Mouse (Mus musculus): ENCODE data around the gene Hoxd12. TPM values are rescaled to one million over a fixed set of nuclear protein-coding genes. Genes with fewer than 3 reads are reported as not detected.
A peak's percentile ranks its signal among the peaks of the same experiment; 100 is the strongest.

Hoxd12 gene
- polyA plus RNA-seq, 1 experiment from 2014 or later: not detected

GRCm38 (mm10) chr2:74668370-74669229, 6.2 kb upstream of the Hoxd12 start:
- H3K36me3 ChIP-seq: no peaks in the 10 kb centered on the region
- H3K4me2 ChIP-seq (replicated peaks): peak overlapping the region; percentile 47
- under 1% methylated on average over 72 of the region's 74 CpGs for WGBS
- H3K9me3 ChIP-seq (replicated peaks): no peaks in the 10 kb centered on the region
- peak overlapping the region; percentile 27 for H3K4me3 ChIP-seq
- peaks cover 96% of the 10 kb centered on the region for H3K27me3 ChIP-seq
- H3K27ac ChIP-seq: no peak overlapping the region
- H3K4me1 ChIP-seq: peaks cover 15% of the 10 kb centered on the region
- 0 out of 2 replicates have a peak, but pooled peaks have one; percentile 40 for ATAC-seq (ENCODE audit: low FRiP score)
- 0 out of 2 replicates have a peak overlapping the region, but pooled peaks have one; percentile 13 for H3K9ac ChIP-seq

- Histone ChIP-seq H3K27me3 (peaks cover 96% of the 10 kb centered on the region), H3K4me3 (no peak overlapping the region), H3K9me3 (replicated peaks) (no peaks in the 10 kb centered on the region), H3K36me3 (no peaks in the 10 kb centered on the region), H3K4me1 (peaks cover 15% of the 10 kb centered on the region), H3K9ac (no peak overlapping the region), H3K27ac (no peak overlapping the region), H3K4me2 (replicated peaks) (no peak overlapping the region)
- ATAC-seq (ENCODE audit: low FRiP score): no peak
- 2% methylated on average over 3 of the region's 3 CpGs for WGBS
These were observed 5.6 kb upstream of the Hoxd12 start for GRCm38 (mm10) chr2:74669230-74669578.

- 2% methylated on average over 14 of the region's 14 CpGs for WGBS
- H3K36me3 ChIP-seq: no peaks in the 10 kb centered on the region
- H3K9me3 ChIP-seq (replicated peaks): no peaks in the 10 kb centered on the region
- no peak overlapping the region for H3K27ac ChIP-seq
- H3K27me3 ChIP-seq: peaks cover 96% of the 10 kb centered on the region
- H3K4me3 ChIP-seq: no peak overlapping the region
- H3K4me1 ChIP-seq: peaks cover 15% of the 10 kb centered on the region
- ATAC-seq (ENCODE audit: low FRiP score): no peak
- no peak overlapping the region for H3K4me2 ChIP-seq (replicated peaks)
- no peak overlapping the region for H3K9ac ChIP-seq
These were observed 5.1 kb upstream of the Hoxd12 start for GRCm38 (mm10) chr2:74669650-74670235.

GRCm38 (mm10) chr2:74670632-74671188, 4.1 kb upstream of the Hoxd12 start:
- H3K4me3 ChIP-seq: no peak overlapping the region

GRCm38 (mm10) chr2:74671847-74672246, 3.0 kb upstream of the Hoxd12 start:
- ATAC-seq (ENCODE audit: low FRiP score): no peak
- H3K9ac ChIP-seq: no peak overlapping the region
- H3K27ac ChIP-seq: no peak overlapping the region
- no peaks in the 10 kb centered on the region for H3K9me3 ChIP-seq (replicated peaks)
- no peaks in the 10 kb centered on the region for H3K36me3 ChIP-seq
- H3K27me3 ChIP-seq: peaks cover 98% of the 10 kb centered on the region
- H3K4me1 ChIP-seq: peaks cover 15% of the 10 kb centered on the region
- no peak overlapping the region for H3K4me3 ChIP-seq
- WGBS: 4% methylated on average over 5 of the region's 5 CpGs
- no peak overlapping the region for H3K4me2 ChIP-seq (replicated peaks)

More at GRCm38 (mm10) chr2:74670632-74671188, 4.1 kb upstream of the Hoxd12 start:
- peaks cover 15% of the 10 kb centered on the region for H3K4me1 ChIP-seq
- H3K27ac ChIP-seq: no peak overlapping the region
- H3K4me2 ChIP-seq (replicated peaks): no peak overlapping the region
- H3K9me3 ChIP-seq (replicated peaks): no peaks in the 10 kb centered on the region
- ATAC-seq (ENCODE audit: low FRiP score): no peak
- H3K36me3 ChIP-seq: no peaks in the 10 kb centered on the region
- peaks cover 97% of the 10 kb centered on the region for H3K27me3 ChIP-seq
- WGBS: under 1% methylated on average over 3 of the region's 3 CpGs
- H3K9ac ChIP-seq: no peak overlapping the region

- Histone ChIP-seq H3K4me2 (replicated peaks) (peak overlapping the region; percentile 44), H3K36me3 (no peaks in the 10 kb centered on the region), H3K4me1 (peaks cover 13% of the 10 kb centered on the region), H3K27me3 (peaks cover 98% of the 10 kb centered on the region), H3K9ac (no peak overlapping the region), H3K4me3 (peak overlapping the region; percentile 19), H3K27ac (no peak overlapping the region), H3K9me3 (replicated peaks) (no peaks in the 10 kb centered on the region)
- ATAC-seq (ENCODE audit: low FRiP score): peak; percentile 52; the same call in 1 of the 2 replicates
- WGBS: under 1% methylated on average over 40 of the region's 40 CpGs
These were observed 2.1 kb upstream of the Hoxd12 start for GRCm38 (mm10) chr2:74672481-74673362.

- WGBS: 1% methylated on average over 24 of the region's 24 CpGs
These were observed 883 bp upstream of the Hoxd12 start for GRCm38 (mm10) chr2:74673835-74674425.

GRCm38 (mm10) chr2:74675666-74676282, 961 bp downstream of the Hoxd12 start:
- 5% methylated on average over 23 of the region's 24 CpGs for WGBS
- no peak overlapping the region for H3K9ac ChIP-seq
- peaks cover 100% of the 10 kb centered on the region for H3K27me3 ChIP-seq
- no peaks in the 10 kb centered on the region for H3K36me3 ChIP-seq
- no peak for ATAC-seq (ENCODE audit: low FRiP score)
- H3K9me3 ChIP-seq (replicated peaks): no peaks in the 10 kb centered on the region
- H3K4me3 ChIP-seq: no peak overlapping the region
- no peak overlapping the region for H3K4me2 ChIP-seq (replicated peaks)
- no peak overlapping the region for H3K27ac ChIP-seq
- H3K4me1 ChIP-seq: peaks cover 4% of the 10 kb centered on the region; the same call in 1 of the 2 replicates

More at GRCm38 (mm10) chr2:74673835-74674425, 883 bp upstream of the Hoxd12 start:
- Histone ChIP-seq H3K4me3 (no peak overlapping the region), H3K9me3 (replicated peaks) (no peaks in the 10 kb centered on the region), H3K9ac (no peak overlapping the region), H3K4me1 (peaks cover 4% of the 10 kb centered on the region; the same call in 1 of the 2 replicates), H3K27ac (no peak overlapping the region), H3K4me2 (replicated peaks) (no peak overlapping the region), H3K27me3 (peaks cover 98% of the 10 kb centered on the region), H3K36me3 (no peaks in the 10 kb centered on the region)
- ATAC-seq (ENCODE audit: low FRiP score): no peak

- peaks cover 5% of the 10 kb centered on the region; the same call in 1 of the 2 replicates for H3K4me1 ChIP-seq
- H3K4me2 ChIP-seq (replicated peaks): no peak overlapping the region
- H3K4me3 ChIP-seq: no peak overlapping the region
- no peaks in the 10 kb centered on the region for H3K9me3 ChIP-seq (replicated peaks)
- H3K36me3 ChIP-seq: no peaks in the 10 kb centered on the region
- ATAC-seq (ENCODE audit: low FRiP score): no peak
- H3K27ac ChIP-seq: no peak overlapping the region
- WGBS: 0% methylated on average over 9 of the region's 9 CpGs
- H3K27me3 ChIP-seq: peaks cover 100% of the 10 kb centered on the region
- H3K9ac ChIP-seq: no peak overlapping the region
These were observed 1.7 kb downstream of the Hoxd12 start for GRCm38 (mm10) chr2:74676376-74677052.

- no peak overlapping the region for H3K27ac ChIP-seq
- peaks cover 100% of the 10 kb centered on the region for H3K27me3 ChIP-seq
- no peaks in the 10 kb centered on the region for H3K9me3 ChIP-seq (replicated peaks)
- peaks cover 11% of the 10 kb centered on the region; the same call in 1 of the 2 replicates for H3K4me1 ChIP-seq
- H3K36me3 ChIP-seq: no peaks in the 10 kb centered on the region
- no peak overlapping the region for H3K4me2 ChIP-seq (replicated peaks)
- no peak for ATAC-seq (ENCODE audit: low FRiP score)
- no peak overlapping the region for H3K4me3 ChIP-seq
- no peak overlapping the region for H3K9ac ChIP-seq
- 3% methylated on average over 2 of the region's 2 CpGs for WGBS
These were observed 2.3 kb downstream of the Hoxd12 start for GRCm38 (mm10) chr2:74677106-74677505.

Measured in hindbrain, embryonic 12.5 days (tissue).